Mouse (Mus musculus) hindbrain, postnatal 0 days (tissue): ENCODE results near the gene Vsig1. TPM values are rescaled to one million over a fixed set of nuclear protein-coding genes. Genes with fewer than 3 reads are reported as not detected.

ENCODE experiments used
- ATAC-seq: fragments of 200-750 bp; cut with Nextera tagmentation; 2 replicates; pipeline ENCODE4 v1.8.0; 2017; ENCODE audit warnings: mild to moderate bottlenecking, moderate TSS enrichment, moderate library complexity
- DNase-seq: peaks from one replicate; pipeline ENCODE4 v3.0.0-alpha.2; 2015; ENCODE audit warnings: low spot score
- H3K27ac ChIP-seq: fragments of 300-500 bp; sonication (generic); 2 replicates; pipeline ENCODE4 v1.5.1; 2014; ENCODE audit warnings: mild to moderate bottlenecking
- H3K27me3 ChIP-seq: fragments of 300-500 bp; sonication (generic); 2 replicates; pipeline ENCODE4 v1.6.1; 2014; ENCODE audit warnings: low read length, mixed read lengths; ENCODE audit not compliant: insufficient read depth
- H3K36me3 ChIP-seq: fragments of 300-500 bp; sonication (generic); 2 replicates; pipeline ENCODE4 v1.6.1; 2014; ENCODE audit warnings: low read length, mixed read lengths; ENCODE audit not compliant: insufficient read depth
- H3K4me1 ChIP-seq: fragments of 300-500 bp; sonication (generic); 2 replicates; pipeline ENCODE4 v1.6.1; 2014; ENCODE audit warnings: antibody characterized with exemption, low read length, mixed read lengths; ENCODE audit not compliant: insufficient read depth
- H3K4me2 ChIP-seq: fragments of 300-500 bp; sonication (generic); 2 replicates; pipeline ENCODE4 v1.6.1; 2014; ENCODE audit warnings: low read depth, mild to moderate bottlenecking, low read length, moderate library complexity, mixed read lengths
- H3K4me3 ChIP-seq: fragments of 300-500 bp; sonication (generic); 2 replicates; pipeline ENCODE4 v1.5.1; 2014; ENCODE audit warnings: low read length
- H3K9ac ChIP-seq: fragments of 300-500 bp; sonication (generic); replicated peaks from 2 replicates; pipeline ENCODE4 v1.6.1; 2014; ENCODE audit warnings: mild to moderate bottlenecking, low read length, moderate library complexity, mixed read lengths
- H3K9me3 ChIP-seq: fragments of 300-500 bp; sonication (generic); 2 replicates; pipeline ENCODE4 v1.6.1; 2016; ENCODE audit warnings: low read length, mixed read lengths
- CTCF ChIP-seq: IDR thresholded peaks from 2 replicates; pipeline ENCODE4 v1.5.1; 2016; ENCODE audit warnings: antibody characterized with exemption, control low read depth, low read depth
- WGBS: fragments of 180-500 bp; shearing (Covaris S2); extraction: QIAGEN DNeasy Blood & Tissue Kit; methylation state at CpG from one replicate; pipeline ENCODE4 v1.1.7; 2014; 5-methylcytosine and 5-hydroxymethylcytosine counted together
- polyA plus RNA-seq: library from polyadenylated mRNA; unstranded; fragments of >200 nt; fragmentation: Nextera tagmentation; extraction: Ambion mirVana; gene quantifications from 2 replicates; pipeline ENCODE4 v1.2.1, GENCODE M21; 2015
- total RNA-seq: library from RNA; depleted of rRNA; stranded (reverse); fragments of >200 nt; gene quantifications from 2 replicates; pipeline ENCODE4 v1.2.3, GENCODE M21; 2014; rRNA removed

The Vsig1 gene
- 0.10 TPM in 1 of 2 replicates, not detected in the other for total RNA-seq
- polyA plus RNA-seq: 0.09 TPM in 1 of 2 replicates, not detected in the other

GRCm38 (mm10) chrX:140907360-140907759 is at the start of gene Vsig1:
Vsig1 (plus strand) TSS chrX:140907608.
- TF ChIP-seq CTCF: no peak
- DNase-seq (no peak), ATAC-seq (no peak)
- H3K27me3 ChIP-seq: no peaks in the 10 kb centered on the region
- 70% methylated on average over 7 of the region's 7 CpGs for WGBS
- H3K36me3 ChIP-seq: no peaks in the 10 kb centered on the region
- no peak within 1 kb of the TSS for H3K27ac ChIP-seq
- H3K4me2 ChIP-seq: no peak within 1 kb of the TSS
- no peaks in the 10 kb centered on the region for H3K9me3 ChIP-seq
- H3K9ac ChIP-seq: no peak within 1 kb of the TSS
- no peak within 1 kb of the TSS for H3K4me3 ChIP-seq
- no peaks in the 10 kb centered on the region for H3K4me1 ChIP-seq

GRCm38 (mm10) chrX:140862760-140863159 is 44.6 kb upstream of the Vsig1 start:
- H3K9ac ChIP-seq: no peak overlapping the region
- no peak for TF ChIP-seq CTCF
- H3K36me3 ChIP-seq: no peaks in the 10 kb centered on the region
- no peaks in the 10 kb centered on the region for H3K9me3 ChIP-seq
- H3K27ac ChIP-seq: no peak overlapping the region
- H3K4me2 ChIP-seq: no peak overlapping the region
- whole genome bisulfite sequencing: 92% methylated on average over 6 of the region's 6 CpGs
- no peak for DNase-seq
- H3K4me1 ChIP-seq: no peaks in the 10 kb centered on the region
- H3K27me3 ChIP-seq: no peaks in the 10 kb centered on the region
- no peak for ATAC-seq
- no peak overlapping the region for H3K4me3 ChIP-seq

GRCm38 (mm10) chrX:140863431-140863830 is 44.0 kb upstream of the Vsig1 start:
- no peak for DNase-seq
- Histone ChIP-seq H3K27me3 (no peaks in the 10 kb centered on the region), H3K27ac (no peak overlapping the region), H3K36me3 (no peaks in the 10 kb centered on the region), H3K9me3 (no peaks in the 10 kb centered on the region), H3K4me2 (no peak overlapping the region), H3K4me3 (no peak overlapping the region), H3K9ac (no peak overlapping the region), H3K4me1 (no peaks in the 10 kb centered on the region)
- WGBS: 85% methylated on average over 4 of the region's 4 CpGs
- ATAC-seq: no peak
- no peak for TF ChIP-seq CTCF

GRCm38 (mm10) chrX:140887193-140887592 is 20.2 kb upstream of the Vsig1 start:
- no peak overlapping the region for H3K9ac ChIP-seq
- H3K36me3 ChIP-seq: no peaks in the 10 kb centered on the region
- ATAC-seq: no peak
- DNase-seq: no peak
- H3K27ac ChIP-seq: no peak overlapping the region
- TF ChIP-seq CTCF: no peak
- no peak overlapping the region for H3K4me3 ChIP-seq
- no peak overlapping the region for H3K4me2 ChIP-seq
- H3K9me3 ChIP-seq: no peaks in the 10 kb centered on the region
- WGBS: 80% methylated on average over 2 of the region's 2 CpGs
- H3K27me3 ChIP-seq: no peaks in the 10 kb centered on the region
- no peaks in the 10 kb centered on the region for H3K4me1 ChIP-seq

- ATAC-seq (no peak), DNase-seq (no peak)
- WGBS: 80% methylated on average over 4 of the region's 4 CpGs
These were observed 15.6 kb upstream of the Vsig1 start for GRCm38 (mm10) chrX:140891796-140892195.

GRCm38 (mm10) chrX:140903487-140903886 is 3.9 kb upstream of the Vsig1 start:
- Histone ChIP-seq H3K9me3 (no peaks in the 10 kb centered on the region), H3K9ac (no peak overlapping the region), H3K36me3 (no peaks in the 10 kb centered on the region), H3K4me1 (no peaks in the 10 kb centered on the region), H3K4me3 (no peak overlapping the region), H3K27me3 (no peaks in the 10 kb centered on the region), H3K27ac (no peak overlapping the region), H3K4me2 (no peak overlapping the region)
- WGBS: 85% methylated on average over 3 of the region's 3 CpGs
- TF ChIP-seq CTCF: no peak
- DNase-seq (no peak), ATAC-seq (no peak)

More at GRCm38 (mm10) chrX:140891796-140892195, 15.6 kb upstream of the Vsig1 start:
- Histone ChIP-seq H3K9me3 (no peaks in the 10 kb centered on the region), H3K4me1 (no peaks in the 10 kb centered on the region), H3K4me3 (no peak overlapping the region), H3K36me3 (no peaks in the 10 kb centered on the region), H3K27ac (no peak overlapping the region), H3K27me3 (no peaks in the 10 kb centered on the region), H3K9ac (no peak overlapping the region), H3K4me2 (no peak overlapping the region)
- no peak for TF ChIP-seq CTCF

- ATAC-seq: no peak
- Histone ChIP-seq H3K27ac (no peak overlapping the region), H3K4me2 (no peak overlapping the region), H3K36me3 (no peaks in the 10 kb centered on the region), H3K27me3 (no peaks in the 10 kb centered on the region), H3K4me1 (no peaks in the 10 kb centered on the region), H3K9me3 (no peaks in the 10 kb centered on the region), H3K4me3 (no peak overlapping the region), H3K9ac (no peak overlapping the region)
- DNase-seq: no peak
- 86% methylated on average over 6 of the region's 6 CpGs for WGBS
- no peak for TF ChIP-seq CTCF
These were observed 13.9 kb downstream of the Vsig1 start for GRCm38 (mm10) chrX:140921321-140921720.
